ENCODE assay signal across 8 mouse cellular contexts in genomic region chr7:5020000-5020681, GRCm38 (mm10). TPM values are rescaled to one million over a fixed set of nuclear protein-coding genes. Genes with fewer than 3 reads are reported as not detected.
DNase-seq lines count a peak whose midpoint lies in the region; ATAC-seq and TF ChIP-seq lines count a peak whose summit lies in the region.

TSS of gene Zfp865 (plus strand) at chr7:5020376.
TSS of gene Ccdc106 (plus strand) at chr7:5020553.

- H3K4me3 ChIP-seq in heart, embryonic 15.5 days = peak within 1 kb of the TSS; percentile 85
- H3K4me3 ChIP-seq in liver, embryonic 14.5 days (ENCODE audit: insufficient read depth in 1 of 2, low read depth in 2 of 2, low read length in 2 of 2) = peak within 1 kb of the TSS; percentile 81 to 84
- peak within 1 kb of the TSS; percentile 82 for H3K4me3 ChIP-seq in neural tube, embryonic 11.5 days (ENCODE audit: low read depth, low read length)
- H3K4me3 ChIP-seq in stomach, postnatal 0 days (ENCODE audit: low read depth, low read length) = peak within 1 kb of the TSS; percentile 91

- peak within 1 kb of the TSS; percentile 93 for H3K9ac ChIP-seq in heart, embryonic 15.5 days
- peak within 1 kb of the TSS; percentile 79 for H3K9ac ChIP-seq in liver, embryonic 14.5 days (replicated peaks)
- peak within 1 kb of the TSS; percentile 83 for H3K9ac ChIP-seq in neural tube, embryonic 11.5 days (ENCODE audit: low read length)
- peak within 1 kb of the TSS; percentile 98 for H3K9ac ChIP-seq in stomach, postnatal 0 days (ENCODE audit: low read length)

- no peaks in the 10 kb centered on the region for H3K27me3 ChIP-seq in heart, embryonic 15.5 days
- no peaks in the 10 kb centered on the region for H3K27me3 ChIP-seq in liver, embryonic 14.5 days (ENCODE audit: control insufficient read depth, insufficient read depth, low read length)
- no peaks in the 10 kb centered on the region for H3K27me3 ChIP-seq in neural tube, embryonic 11.5 days (ENCODE audit: control insufficient read depth, insufficient read depth, low read length)
- no peaks in the 10 kb centered on the region for H3K27me3 ChIP-seq in stomach, postnatal 0 days (ENCODE audit: control insufficient read depth, insufficient read depth, low read length)

- H3K36me3 ChIP-seq in heart, embryonic 15.5 days = peaks cover 15% of the 10 kb centered on the region; the same call in 1 of the 2 replicates
- peaks cover 4% of the 10 kb centered on the region for H3K36me3 ChIP-seq in liver, embryonic 14.5 days (replicated peaks; ENCODE audit: control insufficient read depth, insufficient read depth, low read depth)
- peaks cover 5% of the 10 kb centered on the region for H3K36me3 ChIP-seq in neural tube, embryonic 11.5 days (ENCODE audit: control insufficient read depth, insufficient read depth, low read length)
- peaks cover 5% of the 10 kb centered on the region for H3K36me3 ChIP-seq in stomach, postnatal 0 days (ENCODE audit: control insufficient read depth, insufficient read depth, low read length)

- TF ChIP-seq CTCF in liver, embryonic 14.5 days (IDR thresholded peaks at IDR 0.05; ENCODE audit: low read depth) = peak; percentile 22; the same call in 1 of the 2 replicates
- TF ChIP-seq CTCF in stomach, postnatal 0 days (IDR thresholded peaks at IDR 0.05; ENCODE audit: low read depth) = peak; percentile 14; the same call in 1 of the 2 replicates

- DNase-seq in c-Kit-negative CD71-positive TER-119-positive erythroid progenitor cells, embryonic 14.5 days (ENCODE audit: low read depth, low spot score) = peak; percentile 95
- peak; percentile 96 for DNase-seq in fibroblast of lung, adult 2 months (ENCODE audit: low read depth)
- DNase-seq in kidney, postnatal 25 days = peak; percentile 99 to 100
- peak; percentile 94 to 95 (median 95) for DNase-seq in liver, embryonic 14.5 days (ENCODE audit: low read depth in 3 of 3, low spot score in 3 of 3)
- peak; percentile 99 for DNase-seq in neural tube, embryonic 11.5 days (ENCODE audit: low spot score)
- peak; percentile 99 for DNase-seq in stomach, postnatal 0 days (ENCODE audit: low spot score)

- no peaks in the 10 kb centered on the region for H3K9me3 ChIP-seq in heart, embryonic 15.5 days (replicated peaks)
- no peaks in the 10 kb centered on the region; the same call in 1 of the 2 replicates for H3K9me3 ChIP-seq in liver, embryonic 14.5 days (ENCODE audit: control insufficient read depth, low read length)
- H3K9me3 ChIP-seq in neural tube, embryonic 11.5 days (ENCODE audit: control insufficient read depth, low read length) = no peaks in the 10 kb centered on the region
- no peaks in the 10 kb centered on the region for H3K9me3 ChIP-seq in stomach, postnatal 0 days (ENCODE audit: control insufficient read depth, low read length)

- peak; percentile 91 for ATAC-seq in CD4-positive, CD25-positive, alpha-beta regulatory T cell, adult 4 months
- peak; percentile 84 for ATAC-seq in heart, embryonic 15.5 days (replicated peaks; ENCODE audit: insufficient number of reproducible peaks, insufficient read depth, low FRiP score, low read depth)
- peak; percentile 84 for ATAC-seq in liver, embryonic 14.5 days (ENCODE audit: insufficient read depth)
- ATAC-seq in neural tube, embryonic 11.5 days (ENCODE audit: insufficient read depth, low FRiP score, low TSS enrichment) = peak; percentile 89
- peak; percentile 91 for ATAC-seq in stomach, postnatal 0 days (ENCODE audit: low FRiP score, low TSS enrichment)

- peak within 1 kb of the TSS; percentile 67 for H3K4me2 ChIP-seq in heart, embryonic 15.5 days
- peak within 1 kb of the TSS; percentile 66 for H3K4me2 ChIP-seq in liver, embryonic 14.5 days (ENCODE audit: low read depth)
- H3K4me2 ChIP-seq in neural tube, embryonic 11.5 days (ENCODE audit: low read depth) = peak within 1 kb of the TSS; percentile 81
- H3K4me2 ChIP-seq in stomach, postnatal 0 days (replicated peaks; ENCODE audit: low read depth) = peak within 1 kb of the TSS; percentile 74

- H3K27ac ChIP-seq in heart, embryonic 15.5 days = peak within 1 kb of the TSS; percentile 96
- peak within 1 kb of the TSS; percentile 82 for H3K27ac ChIP-seq in liver, embryonic 14.5 days
- peak within 1 kb of the TSS; percentile 83 for H3K27ac ChIP-seq in neural tube, embryonic 11.5 days (ENCODE audit: low read depth, low read length)
- peak within 1 kb of the TSS; percentile 97 for H3K27ac ChIP-seq in stomach, postnatal 0 days (replicated peaks)

- TF ChIP-seq EP300 in liver, embryonic 14.5 days (IDR thresholded peaks at IDR 0.05; ENCODE audit: low read depth) = no peak
- TF ChIP-seq EP300 in stomach, postnatal 0 days (optimal IDR thresholded peaks at IDR 0.05) = no peak

- peaks cover 17% of the 10 kb centered on the region for H3K4me1 ChIP-seq in heart, embryonic 15.5 days (replicated peaks)
- peaks cover 10 to 16% of the 10 kb centered on the region in 2 experiments for H3K4me1 ChIP-seq in liver, embryonic 14.5 days (replicated peaks; ENCODE audit: control insufficient read depth in 2 of 2, insufficient read depth in 2 of 2, low read length in 1 of 2)
- peaks cover 7% of the 10 kb centered on the region for H3K4me1 ChIP-seq in neural tube, embryonic 11.5 days (ENCODE audit: control insufficient read depth, insufficient read depth, low read length)
- H3K4me1 ChIP-seq in stomach, postnatal 0 days (replicated peaks; ENCODE audit: control insufficient read depth, insufficient read depth) = peaks cover 3% of the 10 kb centered on the region; the same call in 1 of the 2 replicates

- WGBS in heart, embryonic 15.5 days = under 1% methylated on average over 49 of the region's 49 CpGs
- WGBS in liver, embryonic 14.5 days (ENCODE audit: insufficient replicate concordance) = under 1% methylated on average over 49 of the region's 49 CpGs
- WGBS in neural tube, embryonic 11.5 days = 1% methylated on average over 48 of the region's 49 CpGs
- WGBS in stomach, postnatal 0 days = under 1% methylated on average over 45 of the region's 49 CpGs

RNA-seq across cellular contexts. Expression of gene Zfp865, which starts in this region (rescaled TPM):
- 10 to 100 TPM in 1 of 2 experiments, 1 to 10 TPM in 1; 3.5 to 12.3 TPM for polyA plus RNA-seq in CD4-positive, CD25-positive, alpha-beta regulatory T cell, adult 4 months (2017; shearing (Covaris generic))
- polyA plus RNA-seq in heart, embryonic 15.5 days (2015; fragmentation: Nextera tagmentation; extraction: Ambion mirVana) = 3.3 and 5.5 TPM in 2 replicates
- polyA plus RNA-seq in liver, embryonic 14.5 days (2012; rRNA removed) = 6.4 and 7.6 TPM in 2 replicates
- polyA plus RNA-seq in liver, embryonic 14.5 days (2014; fragmentation: Nextera tagmentation; extraction: Ambion mirVana) = 0.98 and 1.0 TPM in 2 replicates
- 5.5 and 5.6 TPM in 2 replicates for polyA plus RNA-seq in neural tube, embryonic 11.5 days (2014; fragmentation: Nextera tagmentation; extraction: Ambion mirVana)
- 2.2 and 2.3 TPM in 2 replicates for polyA plus RNA-seq in stomach, postnatal 0 days (2015; fragmentation: Nextera tagmentation; extraction: Ambion mirVana)

RNA-seq across cellular contexts. Expression of gene Ccdc106, which starts in this region (rescaled TPM):
- polyA plus RNA-seq in CD4-positive, CD25-positive, alpha-beta regulatory T cell, adult 4 months (2017; shearing (Covaris generic)) = under 1 TPM in 1 of 2 experiments, not detected in 1; 0.58 TPM
- polyA plus RNA-seq in heart, embryonic 15.5 days (2015; fragmentation: Nextera tagmentation; extraction: Ambion mirVana) = 1.7 and 3.7 TPM in 2 replicates
- polyA plus RNA-seq in liver, embryonic 14.5 days (2012; rRNA removed) = 0.49 and 0.64 TPM in 2 replicates
- polyA plus RNA-seq in liver, embryonic 14.5 days (2014; fragmentation: Nextera tagmentation; extraction: Ambion mirVana) = 0.24 and 0.35 TPM in 2 replicates
- 6.4 and 8.3 TPM in 2 replicates for polyA plus RNA-seq in neural tube, embryonic 11.5 days (2014; fragmentation: Nextera tagmentation; extraction: Ambion mirVana)
- polyA plus RNA-seq in stomach, postnatal 0 days (2015; fragmentation: Nextera tagmentation; extraction: Ambion mirVana) = 13.6 and 14.6 TPM in 2 replicates

Comparison
In these comparisons a context has a peak if more than half of its experiments do, and no peak if none do; other contexts are left out.
1. Peak in every context shown above with its lines: DNase-seq, ATAC-seq, H3K4me3 ChIP-seq and H3K27ac ChIP-seq.